Mouse (Mus musculus): ENCODE results near the gene Nup85.

- no peak for TF ChIP-seq CTCF (IDR thresholded peaks at IDR 0.05; ENCODE audit: low read depth, low read length)
- TF ChIP-seq TAL1 (conservative IDR thresholded peaks at IDR 0.05; ENCODE audit: low read depth, low read length) = no peak
- no peak for TF ChIP-seq GATA1 (IDR thresholded peaks at IDR 0.05; ENCODE audit: borderline replicate concordance, low read length)
These were observed 47.3 kb upstream of the Nup85 start for GRCm38 (mm10) chr11:115516942-115517341.
